Mouse (Mus musculus): ENCODE results near the gene Gc.

Gene Gc

DNA sequence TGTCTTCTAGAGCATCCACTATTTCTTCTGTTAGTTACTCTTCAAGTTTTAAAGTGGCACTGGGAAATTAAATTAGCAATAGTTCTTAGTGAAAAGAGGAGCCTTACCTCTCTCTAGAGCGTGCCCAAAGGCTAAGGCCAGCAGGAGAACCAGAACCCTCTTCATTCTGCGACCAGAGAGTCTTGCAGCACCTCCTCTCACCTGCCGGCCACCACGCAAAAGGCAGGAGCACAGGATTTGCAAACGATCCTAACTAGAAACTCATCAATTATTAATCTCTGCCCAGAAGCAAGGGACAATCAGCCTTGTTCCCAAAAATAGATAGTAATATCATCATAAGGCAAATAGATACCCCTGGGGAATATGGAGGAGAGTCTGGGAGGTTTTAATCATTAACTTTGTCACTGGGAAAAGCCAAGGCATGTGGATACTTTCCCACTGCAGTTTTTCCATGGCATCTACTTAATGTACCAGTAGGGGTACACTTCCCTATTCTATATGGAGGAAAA, at the start of gene Gc:
Gene Gc, minus strand, starts transcription at position 345 of the 509 bp plus-strand sequence.
- DNase-seq (ENCODE audit: low read depth, low spot score), result no peak

GRCm38 (mm10) chr5:89500182-89500581, 42.5 kb upstream of the Gc start:
- DNase-seq (ENCODE audit: low read depth, low spot score), result peak; percentile 28

DNA sequence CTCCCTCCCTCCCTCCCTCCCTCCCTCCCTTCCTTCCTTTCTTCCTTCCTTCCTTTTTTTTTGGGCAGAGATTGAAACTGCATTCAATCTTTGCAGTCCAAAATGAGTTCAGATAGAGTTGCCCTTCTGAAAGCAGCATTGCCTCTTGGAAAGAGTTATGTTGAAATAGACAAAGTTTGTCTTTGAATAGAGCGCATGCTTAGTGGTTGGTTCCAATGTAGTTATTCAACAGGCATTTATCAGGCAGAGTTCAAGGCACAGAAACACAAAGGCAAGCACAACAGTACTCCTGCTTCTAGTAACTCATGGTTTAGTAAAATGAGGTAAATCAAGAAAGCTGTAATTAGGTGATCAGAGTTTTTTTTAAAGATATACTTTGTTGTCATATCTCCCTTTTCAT, 34.9 kb upstream of the Gc start:
- no peak for DNase-seq (ENCODE audit: low read depth, low spot score)

DNA sequence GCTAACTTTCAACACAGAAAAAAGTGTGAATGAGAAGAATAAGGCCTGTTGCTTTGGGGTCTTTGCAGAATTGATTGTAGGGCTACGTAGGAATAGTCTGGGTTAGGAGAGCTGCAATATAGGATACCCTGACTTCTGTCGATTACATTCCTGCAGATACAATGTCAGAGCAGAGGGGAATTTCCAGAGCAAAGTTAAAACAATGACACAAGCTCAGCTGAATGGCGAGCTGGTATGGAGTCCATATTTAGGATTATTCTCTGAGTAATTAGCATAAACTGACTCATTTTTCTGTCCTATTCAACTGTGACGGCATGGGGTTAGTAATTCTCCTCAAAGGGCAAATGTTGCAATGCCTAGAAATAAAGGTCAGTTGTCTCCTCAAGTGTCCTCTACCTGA, 12.8 kb upstream of the Gc start:
- DNase-seq (ENCODE audit: low read depth, low spot score), result no peak

DNA sequence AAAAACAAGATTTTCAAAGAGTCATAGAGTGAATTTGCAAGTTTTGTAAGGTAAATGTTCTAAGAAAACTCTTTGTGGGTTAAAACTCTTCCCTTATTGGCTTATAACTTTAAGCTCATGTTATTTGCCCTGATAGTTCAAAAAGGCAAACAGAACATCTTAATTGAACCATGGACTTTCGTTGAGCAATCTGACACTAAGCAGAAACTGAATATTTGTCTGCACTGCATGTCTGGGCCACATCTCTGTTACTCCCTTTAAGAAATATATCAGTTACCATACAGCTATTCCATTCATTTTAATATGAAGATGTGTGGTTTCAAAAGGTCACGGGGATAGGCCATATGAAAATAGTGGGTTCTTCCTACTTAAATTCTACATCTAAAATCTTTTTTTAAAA, 10.2 kb upstream of the Gc start:
- no peak for DNase-seq (ENCODE audit: low read depth, low spot score)

GRCm38 (mm10) chr5:89467045-89467444, 9.3 kb upstream of the Gc start:
- no peak for DNase-seq (ENCODE audit: low read depth, low spot score)

- DNase-seq (ENCODE audit: low read depth, low spot score), result no peak
Observed at GRCm38 (mm10) chr5:89466275-89466674, 8.6 kb upstream of the Gc start.

DNA sequence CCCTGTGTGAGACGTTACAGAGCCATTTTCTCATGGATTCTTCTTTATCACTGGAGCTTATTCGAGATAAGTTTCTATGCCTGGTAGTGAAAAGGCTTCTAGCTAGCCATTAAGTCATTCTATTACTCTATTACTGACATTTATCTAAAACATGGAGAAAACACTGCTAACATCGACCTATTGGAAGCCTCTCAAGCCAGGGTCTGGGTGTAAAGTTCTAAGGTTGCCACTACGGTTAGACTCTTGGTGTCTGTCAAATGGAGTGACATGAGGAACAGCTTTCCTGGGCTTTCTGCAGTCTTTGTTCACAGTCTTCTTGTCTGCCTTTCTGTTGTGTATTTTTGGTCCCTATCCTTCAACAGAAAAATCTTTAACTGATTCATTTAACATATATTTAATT, 4.1 kb upstream of the Gc start:
- no peak for DNase-seq (ENCODE audit: low read depth, low spot score)

DNA sequence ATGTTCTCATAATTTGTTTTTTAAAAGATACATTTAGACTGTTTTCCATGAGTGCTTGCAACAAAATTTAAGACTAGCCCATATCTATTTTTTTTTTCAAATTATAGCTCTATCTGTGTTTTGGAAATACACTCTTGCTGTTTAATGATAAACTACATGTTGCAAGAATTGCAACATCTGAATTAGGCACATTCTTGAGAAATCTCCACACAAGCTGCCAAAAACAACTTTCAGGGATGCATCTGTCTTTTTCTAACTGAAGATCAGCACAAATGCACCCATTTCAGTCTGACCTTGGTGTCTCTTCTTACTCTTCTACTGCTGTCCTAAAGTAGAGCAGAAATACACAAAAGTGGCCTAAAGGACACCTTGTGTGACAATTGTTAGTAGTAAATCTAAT, 1.9 kb upstream of the Gc start:
- no peak for DNase-seq (ENCODE audit: low read depth, low spot score)

DNA sequence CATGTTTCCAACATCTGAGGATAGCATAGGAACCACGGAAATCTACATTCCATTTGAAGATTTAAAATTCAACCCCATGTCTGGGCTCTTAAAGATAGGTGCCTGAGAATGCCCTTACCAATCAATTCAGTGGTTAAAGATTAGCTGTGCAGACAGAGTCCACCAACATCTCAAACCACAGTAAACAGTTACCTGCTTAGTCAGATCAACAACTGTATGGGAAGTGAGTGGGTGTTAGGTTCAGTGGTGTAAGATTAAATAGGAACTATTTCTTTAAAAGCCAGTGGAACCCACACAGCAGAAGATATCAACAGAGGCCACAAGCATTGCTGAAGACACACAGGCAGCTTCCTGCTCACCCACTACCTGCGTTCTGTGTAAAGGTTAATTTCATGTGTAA, 1.3 kb upstream of the Gc start:
- DNase-seq (ENCODE audit: low read depth, low spot score), result no peak

GRCm38 (mm10) chr5:89455526-89455925, 2.2 kb downstream of the Gc start:
- peak; percentile 65 for DNase-seq (ENCODE audit: low read depth, low spot score)

DNA sequence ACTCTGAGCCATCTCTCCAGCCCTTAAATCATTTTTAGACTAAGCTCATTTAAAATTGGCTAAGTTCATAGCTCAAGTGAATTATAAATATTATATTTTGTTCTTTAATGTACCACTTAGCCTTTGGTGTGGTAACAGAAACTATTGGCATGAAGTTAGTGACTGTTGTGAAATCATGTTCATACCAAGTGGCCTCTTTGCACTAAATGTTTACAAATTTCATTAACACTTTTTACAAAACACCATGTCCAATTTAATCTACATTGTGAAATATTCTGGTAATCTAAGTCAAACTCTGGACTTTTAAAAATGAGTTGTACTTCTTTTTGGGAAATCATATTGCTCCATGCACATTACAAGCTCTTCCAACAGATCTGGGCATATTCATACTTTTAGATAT, 6.9 kb downstream of the Gc start:
- DNase-seq (ENCODE audit: low read depth, low spot score), result no peak

- no peak for DNase-seq (ENCODE audit: low read depth, low spot score)
Observed at GRCm38 (mm10) chr5:89449325-89449724, 8.4 kb downstream of the Gc start.

GRCm38 (mm10) chr5:89447978-89448377, 9.7 kb downstream of the Gc start:
- DNase-seq (ENCODE audit: low read depth, low spot score), result no peak

DNA sequence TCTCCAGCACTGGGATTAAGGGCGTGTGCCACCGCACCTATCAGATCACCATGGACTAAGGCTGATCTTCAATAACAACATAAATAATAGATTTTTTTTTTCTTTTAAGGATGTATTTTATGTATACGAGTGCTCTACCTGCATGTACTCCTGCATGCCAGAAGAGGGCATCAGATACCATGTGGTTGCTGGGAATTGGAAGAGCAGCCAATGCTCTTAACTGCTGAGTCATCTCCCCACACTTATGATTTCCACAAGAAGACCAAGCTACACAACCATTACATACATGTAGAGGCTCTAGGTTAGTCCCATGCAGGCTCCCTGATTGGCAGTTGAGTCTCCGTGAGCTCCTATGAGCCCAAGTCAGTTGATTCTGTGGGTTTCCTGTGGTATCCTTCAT, 13.3 kb downstream of the Gc start:
- DNase-seq (ENCODE audit: low read depth, low spot score), result peak; percentile 4

DNA sequence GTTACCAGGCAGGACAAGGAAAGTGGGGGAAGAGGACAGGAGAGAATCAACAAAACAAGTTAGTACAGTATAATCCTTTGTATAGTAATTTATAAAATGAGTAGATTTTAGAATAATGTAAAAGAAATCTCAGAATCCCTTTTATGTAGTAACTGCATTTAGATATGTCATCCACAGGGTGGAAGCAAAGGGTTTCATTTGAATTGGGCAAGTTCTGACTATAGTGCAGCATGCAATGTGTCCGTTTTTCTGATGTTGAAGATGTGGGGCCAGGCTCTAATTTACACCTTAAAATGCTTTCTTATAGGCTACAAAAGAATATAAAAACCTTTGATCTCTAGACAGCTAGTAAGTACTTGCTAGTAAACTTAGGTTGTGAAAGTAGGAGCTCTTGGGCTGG, 46.2 kb downstream of the Gc start:
- DNase-seq (ENCODE audit: low read depth, low spot score), result no peak

DNA sequence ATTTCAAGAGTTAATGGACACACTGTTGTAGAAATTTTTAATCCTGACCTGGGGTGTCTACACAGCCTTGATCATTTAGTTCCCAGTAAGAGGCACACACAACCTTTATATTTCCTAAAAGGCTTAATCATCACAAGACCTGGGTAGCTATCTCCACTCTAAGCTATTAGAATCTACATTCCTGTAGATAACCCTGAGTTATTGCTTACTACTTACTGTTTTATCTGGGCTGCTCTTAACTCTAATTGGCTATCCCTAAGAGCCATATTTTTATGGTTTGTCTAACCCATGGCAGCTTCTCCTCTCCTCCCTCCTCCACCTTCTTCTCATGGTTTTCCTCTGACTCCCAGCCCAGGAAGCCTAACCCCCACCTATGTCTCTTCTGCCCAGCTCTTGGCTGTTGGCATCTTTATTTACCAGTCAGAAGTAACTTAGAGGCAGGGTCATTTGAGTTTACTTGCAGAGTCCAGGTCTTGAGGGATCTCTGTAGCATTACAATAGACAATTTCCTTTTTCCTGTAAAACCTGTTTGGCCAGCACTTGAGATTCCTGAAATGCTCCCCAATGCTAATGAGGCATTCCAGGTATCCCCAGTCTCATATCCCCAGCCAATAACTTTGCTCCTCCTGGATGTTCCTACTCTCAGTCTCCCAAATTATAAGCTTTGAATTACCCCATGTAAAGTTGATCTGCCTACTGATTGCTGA, 50.2 kb downstream of the Gc start:
- DNase-seq (ENCODE audit: low read depth, low spot score), result no peak

DNA sequence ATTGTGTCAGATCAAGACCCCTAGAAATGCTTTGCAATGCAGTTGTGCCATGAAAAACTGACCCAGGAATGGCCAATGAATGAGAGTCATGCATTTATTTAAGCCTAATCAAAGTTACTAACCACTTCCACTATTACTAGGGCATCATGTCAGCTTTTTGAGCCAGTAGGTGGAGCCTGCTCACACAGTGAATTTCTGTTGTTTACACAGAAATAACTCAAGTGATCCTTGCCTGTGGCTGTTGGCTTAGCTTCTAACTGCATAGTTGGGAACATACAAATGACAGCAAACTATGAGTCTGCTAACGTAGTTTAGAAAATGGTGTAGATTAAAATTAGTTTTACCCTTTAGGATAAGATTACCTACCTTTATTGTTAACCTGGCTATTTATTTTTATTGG, 52.6 kb downstream of the Gc start:
- DNase-seq (ENCODE audit: low read depth, low spot score), result no peak

- no peak for DNase-seq (ENCODE audit: low read depth, low spot score)
Observed at GRCm38 (mm10) chr5:89390405-89390804, 67.3 kb downstream of the Gc start.

- peak; percentile 47 for DNase-seq (ENCODE audit: low read depth, low spot score)
Observed at GRCm38 (mm10) chr5:89384204-89384603, 73.5 kb downstream of the Gc start.

- no peak for DNase-seq (ENCODE audit: low read depth, low spot score)
Observed at GRCm38 (mm10) chr5:89381340-89381739, 76.4 kb downstream of the Gc start.

- DNase-seq (ENCODE audit: low read depth, low spot score), result peak; percentile 6
Observed at GRCm38 (mm10) chr5:89370140-89370539, 87.6 kb downstream of the Gc start.

DNA sequence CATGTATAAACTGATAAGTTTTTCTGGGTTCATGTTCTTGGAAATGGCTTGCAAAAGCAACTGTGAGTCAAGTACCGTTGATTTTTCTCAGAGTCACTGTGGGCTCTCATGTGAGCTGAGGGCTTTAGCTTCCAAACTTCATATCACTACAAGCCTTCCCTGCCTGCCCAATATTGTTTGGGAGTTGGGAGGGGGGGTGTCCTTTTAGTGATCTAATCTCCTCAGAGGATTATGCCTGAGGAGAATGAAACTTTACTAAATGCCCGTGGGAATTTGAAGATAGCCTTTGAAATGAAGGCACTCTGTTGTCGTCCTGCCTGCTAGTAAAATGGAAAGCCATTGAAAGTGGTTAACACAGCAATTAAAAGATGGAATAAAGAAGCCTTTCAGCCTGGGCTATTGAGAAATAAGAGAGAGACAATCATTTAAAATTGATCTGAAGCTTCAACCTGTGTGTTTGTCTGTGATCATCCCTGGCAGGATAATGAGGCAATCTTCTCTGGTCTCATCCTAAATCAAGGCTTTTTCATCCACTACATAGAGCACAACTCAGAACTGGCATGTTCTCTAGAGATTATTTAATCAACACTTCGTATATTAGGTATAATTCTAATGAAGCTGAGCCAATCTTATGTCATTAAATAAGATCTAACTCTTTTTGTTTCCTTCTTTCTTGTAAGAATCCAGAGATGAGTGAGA, 89.5 kb downstream of the Gc start:
- no peak for DNase-seq (ENCODE audit: low read depth, low spot score)

All from mesoderm, embryonic 11.5 days (tissue).